Mouse (Mus musculus): Measurements from ENCODE around the gene Arid3a. TPM values are rescaled to one million over a fixed set of nuclear protein-coding genes. Genes with fewer than 3 reads are reported as not detected.

Gene Arid3a
- polyA plus RNA-seq, 1 experiment from 2014 or later = 14.0 TPM

GRCm38 (mm10) chr10:79912412-79912811, 14.4 kb upstream of the Arid3a start:
- Histone ChIP-seq H3K27me3 (ENCODE audit: control insufficient read depth, insufficient read depth, low read length) (peaks cover 2% of the 10 kb centered on the region; the same call in 1 of the 2 replicates), H3K4me3 (ENCODE audit: low read depth, low read length) (no peak overlapping the region), H3K9me3 (ENCODE audit: control insufficient read depth, low read depth, low read length) (no peaks in the 10 kb centered on the region), H3K9ac (replicated peaks; ENCODE audit: low read depth, low read length) (no peak overlapping the region), H3K36me3 (ENCODE audit: control insufficient read depth, insufficient read depth, low read length) (peaks cover 17% of the 10 kb centered on the region), H3K4me1 (ENCODE audit: control insufficient read depth, insufficient read depth, low read length) (peaks cover 24% of the 10 kb centered on the region), H3K4me2 (replicated peaks; ENCODE audit: low read depth, low read length) (no peak overlapping the region), H3K27ac (ENCODE audit: low read length) (no peak overlapping the region)
- no peak for ATAC-seq (ENCODE audit: insufficient number of reproducible peaks, insufficient read depth, low FRiP score, low read depth)
- 71% methylated on average over 20 of the region's 20 CpGs for WGBS

DNA sequence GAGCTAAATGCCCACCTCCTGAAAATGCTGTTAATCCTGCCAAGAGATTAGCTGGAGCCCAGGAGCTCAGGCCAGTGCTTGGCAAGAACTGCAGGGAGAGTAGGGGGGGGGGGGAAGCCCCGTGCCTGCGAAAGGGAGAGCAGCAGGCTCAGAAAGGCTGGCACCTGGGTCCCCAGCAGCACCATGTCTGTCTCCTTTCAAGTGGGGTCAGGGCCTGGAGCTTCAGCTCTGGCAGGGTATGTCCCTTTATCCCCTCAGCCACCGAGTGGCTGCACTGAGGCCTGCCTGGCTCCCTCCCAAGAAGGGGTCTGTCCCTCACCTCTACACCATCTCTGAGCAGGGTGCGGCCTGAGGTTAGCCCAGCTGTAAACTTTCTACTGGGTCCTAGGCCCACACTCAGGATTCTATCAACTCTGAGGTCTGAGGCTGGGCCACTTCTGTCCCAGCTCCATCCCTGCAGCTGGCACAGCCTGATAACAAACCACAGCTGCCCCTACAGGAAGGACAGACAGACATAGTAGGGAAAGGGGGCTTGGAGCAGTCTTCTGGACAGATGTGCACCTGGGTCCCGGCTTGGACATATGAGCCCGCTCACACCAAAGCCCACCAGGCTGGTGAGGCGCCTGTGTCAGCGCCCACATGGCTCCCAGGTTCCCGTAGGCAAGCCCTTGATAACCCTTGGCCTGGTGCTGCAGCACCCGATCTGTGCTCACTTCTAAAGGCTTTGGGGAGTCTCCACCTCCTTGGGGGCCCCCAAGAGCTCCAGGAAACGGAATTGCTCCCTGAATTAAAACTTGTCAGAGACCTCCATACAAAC, 12.5 kb upstream of the Arid3a start:
- H3K36me3 ChIP-seq (ENCODE audit: control insufficient read depth, insufficient read depth, low read length) = peaks cover 17% of the 10 kb centered on the region
- H3K4me2 ChIP-seq (replicated peaks; ENCODE audit: low read depth, low read length) = 0 out of 2 replicates have a peak overlapping the region, but pooled peaks have one; percentile 5
- peaks cover 32% of the 10 kb centered on the region for H3K4me1 ChIP-seq (ENCODE audit: control insufficient read depth, insufficient read depth, low read length)
- 64% methylated on average over 11 of the region's 11 CpGs for WGBS
- H3K9ac ChIP-seq (replicated peaks; ENCODE audit: low read depth, low read length) = no peak overlapping the region
- no peak overlapping the region for H3K27ac ChIP-seq (ENCODE audit: low read length)
- no peaks in the 10 kb centered on the region for H3K9me3 ChIP-seq (ENCODE audit: control insufficient read depth, low read depth, low read length)
- H3K27me3 ChIP-seq (ENCODE audit: control insufficient read depth, insufficient read depth, low read length) = peaks cover 22% of the 10 kb centered on the region
- ATAC-seq (ENCODE audit: insufficient number of reproducible peaks, insufficient read depth, low FRiP score, low read depth) = no peak
- H3K4me3 ChIP-seq (ENCODE audit: low read depth, low read length) = no peak overlapping the region

DNA sequence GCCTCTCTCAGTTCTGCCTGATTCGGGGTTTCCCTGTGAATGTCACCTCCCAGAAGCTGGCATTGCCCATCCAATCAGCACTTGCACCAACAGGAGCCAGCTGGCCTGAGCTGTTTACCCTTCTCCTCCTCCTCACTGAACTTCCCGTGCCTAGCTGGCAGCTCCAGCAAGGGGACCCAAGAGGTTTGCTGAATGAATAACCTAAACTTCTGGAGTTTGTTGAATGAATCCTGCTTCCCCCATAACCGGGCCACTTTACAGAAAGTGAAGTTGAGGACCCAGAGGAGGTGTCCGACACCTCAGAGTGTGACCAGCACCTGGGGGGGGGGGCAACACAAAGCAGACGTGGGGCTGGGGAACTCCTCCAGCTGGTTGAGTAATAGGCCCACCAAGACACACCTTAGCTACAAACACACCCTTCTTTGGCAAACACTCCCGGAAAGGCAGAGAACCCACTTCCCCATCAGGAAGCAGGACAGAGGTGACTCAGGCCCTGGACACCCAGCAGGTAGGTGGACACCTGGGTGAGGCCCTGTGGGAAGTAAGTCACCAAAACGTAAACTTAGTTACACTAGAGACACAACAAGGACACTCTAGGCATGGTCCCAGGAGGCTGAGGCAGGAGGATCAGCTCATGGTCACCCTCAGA, 11.8 kb upstream of the Arid3a start:
- peak overlapping the region; percentile 33; the same call in 1 of the 2 replicates for H3K27ac ChIP-seq (ENCODE audit: low read length)
- 59% methylated on average over 7 of the region's 7 CpGs for WGBS
- no peak for ATAC-seq (ENCODE audit: insufficient number of reproducible peaks, insufficient read depth, low FRiP score, low read depth)

DNA sequence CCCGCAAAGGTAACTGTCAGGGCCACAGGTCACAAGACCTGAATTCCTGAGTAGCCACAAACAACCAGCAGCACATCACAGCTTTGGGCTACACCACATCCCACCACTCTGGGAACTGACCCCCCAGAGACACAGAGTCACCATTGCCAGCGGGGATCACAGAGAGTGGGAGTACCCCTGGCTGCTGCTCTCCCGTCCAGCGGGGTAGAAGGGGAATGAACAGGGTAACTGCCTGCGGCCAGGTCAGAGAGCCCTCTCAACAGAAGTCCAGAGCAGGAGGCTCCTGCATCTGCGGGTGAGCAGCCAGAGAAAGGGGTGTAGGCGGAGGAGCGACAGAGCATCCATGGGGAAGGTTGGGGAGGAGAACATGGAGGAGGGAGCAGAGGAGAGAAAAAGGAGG, 10.8 kb upstream of the Arid3a start:
- Histone ChIP-seq H3K4me2 (replicated peaks; ENCODE audit: low read depth, low read length) (peak overlapping the region; percentile 85), H3K36me3 (ENCODE audit: control insufficient read depth, insufficient read depth, low read length) (peaks cover 11% of the 10 kb centered on the region), H3K9ac (replicated peaks; ENCODE audit: low read depth, low read length) (peak overlapping the region; percentile 73), H3K4me1 (ENCODE audit: control insufficient read depth, insufficient read depth, low read length) (peaks cover 44% of the 10 kb centered on the region), H3K27me3 (ENCODE audit: control insufficient read depth, insufficient read depth, low read length) (peaks cover 37% of the 10 kb centered on the region), H3K9me3 (ENCODE audit: control insufficient read depth, low read depth, low read length) (no peaks in the 10 kb centered on the region), H3K27ac (ENCODE audit: low read length) (peak overlapping the region; percentile 52; the same call in 1 of the 2 replicates), H3K4me3 (ENCODE audit: low read depth, low read length) (peak overlapping the region; percentile 52)
- no peak for ATAC-seq (ENCODE audit: insufficient number of reproducible peaks, insufficient read depth, low FRiP score, low read depth)
- WGBS = 5% methylated on average over 8 of the region's 8 CpGs

More for the DNA sequence above, 11.8 kb upstream of the Arid3a start:
- peaks cover 17% of the 10 kb centered on the region for H3K36me3 ChIP-seq (ENCODE audit: control insufficient read depth, insufficient read depth, low read length)
- H3K9me3 ChIP-seq (ENCODE audit: control insufficient read depth, low read depth, low read length) = no peaks in the 10 kb centered on the region
- H3K27me3 ChIP-seq (ENCODE audit: control insufficient read depth, insufficient read depth, low read length) = peaks cover 27% of the 10 kb centered on the region
- peak overlapping the region; percentile 85 for H3K4me2 ChIP-seq (replicated peaks; ENCODE audit: low read depth, low read length)
- H3K4me1 ChIP-seq (ENCODE audit: control insufficient read depth, insufficient read depth, low read length) = peaks cover 35% of the 10 kb centered on the region
- H3K9ac ChIP-seq (replicated peaks; ENCODE audit: low read depth, low read length) = peak overlapping the region; percentile 73; the same call in 1 of the 2 replicates
- H3K4me3 ChIP-seq (ENCODE audit: low read depth, low read length) = no peak overlapping the region

DNA sequence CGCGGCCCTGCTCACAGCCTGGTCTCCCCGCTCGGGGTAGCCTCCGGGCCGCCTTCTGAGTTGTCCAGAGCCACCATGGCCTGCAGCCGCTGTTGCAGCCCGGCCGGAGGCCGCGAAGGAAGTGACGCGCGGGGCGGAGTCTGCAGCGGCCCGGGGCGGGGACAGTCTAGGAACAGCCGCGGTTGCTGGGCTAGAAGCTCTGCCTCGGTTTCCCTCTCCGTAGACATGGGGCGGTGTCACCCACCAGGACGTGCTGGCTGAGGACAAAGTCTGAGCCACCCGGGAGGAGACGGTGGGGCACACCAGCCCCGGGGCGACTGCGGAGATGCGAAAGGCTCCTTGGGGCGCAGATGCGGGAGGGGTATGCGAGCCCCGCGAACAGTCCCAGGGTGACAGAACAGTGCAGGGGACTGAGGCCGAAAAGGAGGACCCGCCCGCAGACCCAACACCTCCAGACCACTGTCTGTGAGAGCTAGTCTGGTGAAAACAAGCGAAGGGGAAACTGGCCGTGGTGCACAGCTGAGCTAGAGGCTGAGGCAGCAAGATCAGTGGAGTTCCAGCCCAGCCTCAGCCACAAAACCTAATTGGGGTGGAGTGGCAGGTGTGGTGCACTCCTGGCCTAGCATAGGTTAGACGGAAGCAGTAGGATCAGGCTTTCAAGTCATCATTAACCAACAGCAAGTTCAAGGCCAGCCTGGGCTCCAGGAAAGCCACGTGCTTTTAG, 9.9 kb upstream of the Arid3a start, which contains the start of gene Kiss1r:
Gene Kiss1r, plus strand, starts transcription at position 164 of the 724 bp plus-strand sequence.
- peaks cover 43% of the 10 kb centered on the region for H3K27me3 ChIP-seq (ENCODE audit: control insufficient read depth, insufficient read depth, low read length)
- peak; percentile 85 for ATAC-seq (ENCODE audit: insufficient number of reproducible peaks, insufficient read depth, low FRiP score, low read depth)
- peaks cover 45% of the 10 kb centered on the region for H3K4me1 ChIP-seq (ENCODE audit: control insufficient read depth, insufficient read depth, low read length)
- H3K27ac ChIP-seq (ENCODE audit: low read length) = peak within 1 kb of the TSS; percentile 52; the same call in 1 of the 2 replicates
- peak within 1 kb of the TSS; percentile 52 for H3K4me3 ChIP-seq (ENCODE audit: low read depth, low read length)
- H3K9me3 ChIP-seq (ENCODE audit: control insufficient read depth, low read depth, low read length) = no peaks in the 10 kb centered on the region
- peak within 1 kb of the TSS; percentile 85 for H3K4me2 ChIP-seq (replicated peaks; ENCODE audit: low read depth, low read length)
- peaks cover 8% of the 10 kb centered on the region for H3K36me3 ChIP-seq (ENCODE audit: control insufficient read depth, insufficient read depth, low read length)
- WGBS = 1% methylated on average over 42 of the region's 42 CpGs
- H3K9ac ChIP-seq (replicated peaks; ENCODE audit: low read depth, low read length) = peak within 1 kb of the TSS; percentile 73

- H3K4me3 ChIP-seq (ENCODE audit: low read depth, low read length) = peak overlapping the region; percentile 52
- peaks cover 2% of the 10 kb centered on the region for H3K36me3 ChIP-seq (ENCODE audit: control insufficient read depth, insufficient read depth, low read length)
- no peak for ATAC-seq (ENCODE audit: insufficient number of reproducible peaks, insufficient read depth, low FRiP score, low read depth)
- 72% methylated on average over 5 of the region's 5 CpGs for WGBS
- H3K4me2 ChIP-seq (replicated peaks; ENCODE audit: low read depth, low read length) = peak overlapping the region; percentile 85
- no peaks in the 10 kb centered on the region for H3K9me3 ChIP-seq (ENCODE audit: control insufficient read depth, low read depth, low read length)
- peaks cover 45% of the 10 kb centered on the region for H3K4me1 ChIP-seq (ENCODE audit: control insufficient read depth, insufficient read depth, low read length)
- H3K9ac ChIP-seq (replicated peaks; ENCODE audit: low read depth, low read length) = peak overlapping the region; percentile 73; the same call in 1 of the 2 replicates
- no peak overlapping the region for H3K27ac ChIP-seq (ENCODE audit: low read length)
- peaks cover 45% of the 10 kb centered on the region for H3K27me3 ChIP-seq (ENCODE audit: control insufficient read depth, insufficient read depth, low read length)
These were observed 9.2 kb upstream of the Arid3a start for GRCm38 (mm10) chr10:79917532-79918100.

GRCm38 (mm10) chr10:79918231-79919078, 8.4 kb upstream of the Arid3a start:
- Histone ChIP-seq H3K4me2 (replicated peaks; ENCODE audit: low read depth, low read length) (peak overlapping the region; percentile 35), H3K27me3 (ENCODE audit: control insufficient read depth, insufficient read depth, low read length) (peaks cover 50% of the 10 kb centered on the region), H3K4me3 (ENCODE audit: low read depth, low read length) (peak overlapping the region; percentile 21), H3K27ac (ENCODE audit: low read length) (no peak overlapping the region), H3K36me3 (ENCODE audit: control insufficient read depth, insufficient read depth, low read length) (no peaks in the 10 kb centered on the region), H3K9me3 (ENCODE audit: control insufficient read depth, low read depth, low read length) (no peaks in the 10 kb centered on the region), H3K4me1 (ENCODE audit: control insufficient read depth, insufficient read depth, low read length) (peaks cover 45% of the 10 kb centered on the region), H3K9ac (replicated peaks; ENCODE audit: low read depth, low read length) (no peak overlapping the region)
- no peak for ATAC-seq (ENCODE audit: insufficient number of reproducible peaks, insufficient read depth, low FRiP score, low read depth)
- WGBS = 10% methylated on average over 35 of the region's 35 CpGs

Measured in stomach, embryonic 14.5 days (tissue).